Mouse (Mus musculus): ENCODE measurements around the gene Impg2.
A peak's percentile ranks its signal among the peaks of the same experiment; 100 is the strongest.

Gene Impg2

DNA sequence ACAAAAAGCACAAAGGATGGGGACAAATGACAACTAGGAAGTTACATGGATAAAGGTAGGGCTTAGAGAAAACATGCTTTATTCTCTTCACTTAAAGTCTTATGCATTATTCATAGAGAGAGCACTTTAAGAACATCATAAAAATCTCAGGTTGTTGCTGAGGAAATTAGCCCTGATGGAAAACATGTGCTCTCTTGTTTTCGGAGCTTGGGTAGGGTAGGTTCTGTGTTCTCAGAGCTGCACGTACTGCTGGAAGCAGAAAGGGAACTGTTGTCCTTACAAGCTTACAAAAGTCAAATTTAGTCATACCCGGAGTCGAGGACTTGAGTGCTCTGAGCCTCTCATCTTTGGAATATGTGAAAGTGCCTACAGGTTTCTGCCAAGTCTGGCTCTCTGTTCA, 98.9 kb downstream of the Impg2 start:
- DNase-seq (ENCODE audit: low spot score) = no peak

DNA sequence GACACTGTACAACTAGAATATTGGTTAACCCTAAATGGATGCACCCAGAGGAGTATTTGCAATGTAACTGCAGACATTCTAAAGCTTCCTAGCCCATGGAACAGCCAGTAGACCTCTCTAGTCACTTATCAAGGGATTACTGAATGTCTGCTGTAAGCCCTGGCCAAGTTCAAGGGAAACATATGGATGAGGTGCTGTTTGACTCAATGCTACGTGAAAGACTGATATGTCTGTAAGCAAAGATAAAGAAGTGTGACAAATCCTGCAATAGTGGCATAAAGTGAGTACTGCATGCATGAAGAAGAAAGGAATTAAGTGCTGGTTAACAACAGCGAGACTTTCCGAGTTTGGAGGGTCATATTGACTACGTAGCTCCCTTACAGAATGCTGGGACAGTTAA, 100.1 kb downstream of the Impg2 start:
- no peak for DNase-seq (ENCODE audit: low spot score)

DNA sequence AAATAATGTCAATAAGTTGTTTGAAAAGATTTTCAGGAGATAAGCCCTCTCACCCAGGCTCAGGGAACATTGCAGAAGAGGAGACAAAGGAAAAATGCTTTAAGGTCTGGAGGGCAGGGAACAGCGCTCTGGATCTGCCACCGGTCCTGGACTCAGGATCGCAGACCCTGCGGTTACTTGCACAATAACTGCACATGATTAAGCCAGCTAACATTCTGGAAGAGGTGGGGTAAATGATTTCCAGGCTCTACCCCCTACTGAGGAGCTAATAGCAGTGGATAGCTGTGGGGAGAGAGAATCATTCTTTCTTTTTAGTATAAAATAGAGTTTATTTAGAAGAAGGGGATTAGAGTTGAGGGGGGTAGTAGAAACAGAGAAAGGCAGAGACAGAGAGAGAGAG, 103.5 kb downstream of the Impg2 start:
- no peak for DNase-seq (ENCODE audit: low spot score)

DNA sequence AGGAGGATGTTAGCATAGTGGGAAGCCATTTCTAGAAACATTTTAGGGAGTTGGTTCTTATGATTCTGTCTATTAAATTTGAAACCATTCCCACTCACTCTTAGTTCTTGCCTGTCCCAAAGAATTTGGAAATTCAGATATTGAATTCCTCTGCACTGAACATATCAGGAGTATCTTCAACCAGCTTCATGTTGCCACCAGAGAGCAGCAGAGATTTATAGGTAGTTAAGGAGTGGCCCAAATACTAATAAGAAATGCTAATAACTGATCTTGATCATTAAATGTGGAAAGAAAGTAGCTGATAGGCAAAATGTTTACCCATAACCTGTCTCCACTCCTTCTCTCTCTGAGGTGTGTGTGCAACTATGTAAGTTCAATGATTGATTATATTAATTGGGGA, 107.2 kb downstream of the Impg2 start:
- peak; percentile 5 for DNase-seq (ENCODE audit: low spot score)
